Mouse (Mus musculus): ENCODE results near the gene Hrh2.
A peak's percentile ranks its signal among the peaks of the same experiment; 100 is the strongest.

GRCm38 (mm10) chr13:54247545-54247944 is 55.6 kb downstream of the Hrh2 start:
- peak; percentile 82 for TF ChIP-seq CTCF (IDR thresholded peaks at IDR 0.05; ENCODE audit: low read depth)
- no peak for TF ChIP-seq EP300 (IDR thresholded peaks at IDR 0.05; ENCODE audit: low read depth)
